Mouse (Mus musculus): ENCODE measurements around the gene Dars. TPM values are rescaled to one million over a fixed set of nuclear protein-coding genes. Genes with fewer than 3 reads are reported as not detected.
"Not testable (repeated sequence)": the region's sequence is repeated elsewhere in the genome, so short reads cannot be mapped to it uniquely, and the experiment has no call there.

The Dars gene
- total RNA-seq, 2 experiments from 2014 or later: 68.7 to 70.1 TPM

- DNase-seq (ENCODE audit: extremely low spot score in 1 of 2, low spot score in 1 of 2): no peak
Observed at GRCm38 (mm10) chr1:128357452-128357851, 59.7 kb downstream of the Dars start.

- DNase-seq (ENCODE audit: extremely low spot score in 1 of 2, low spot score in 1 of 2): no peak
Observed at GRCm38 (mm10) chr1:128353092-128353491, 64.1 kb downstream of the Dars start.

- no peak for DNase-seq (ENCODE audit: extremely low spot score in 1 of 2, low spot score in 1 of 2)
Observed at GRCm38 (mm10) chr1:128344232-128344631, 72.9 kb downstream of the Dars start.

- no peak for DNase-seq (ENCODE audit: extremely low spot score in 1 of 2, low spot score in 1 of 2)
Observed at GRCm38 (mm10) chr1:128337708-128338320, 79.4 kb downstream of the Dars start.

GRCm38 (mm10) chr1:128330313-128330712, 86.9 kb downstream of the Dars start:
- no peak for DNase-seq (ENCODE audit: extremely low spot score in 1 of 2, low spot score in 1 of 2)

GRCm38 (mm10) chr1:128328218-128328617, 89.0 kb downstream of the Dars start, which contains the start of gene Lct:
TSS of gene Lct (minus strand) at chr1:128328318.
- DNase-seq (ENCODE audit: extremely low spot score in 1 of 2, low spot score in 1 of 2): no peak

- DNase-seq (ENCODE audit: extremely low spot score in 1 of 2, low spot score in 1 of 2): no peak
Observed at GRCm38 (mm10) chr1:128327165-128327564, 90.0 kb downstream of the Dars start.

- DNase-seq (ENCODE audit: extremely low spot score in 1 of 2, low spot score in 1 of 2): no peak
Observed at GRCm38 (mm10) chr1:128324776-128325175, 92.4 kb downstream of the Dars start.

GRCm38 (mm10) chr1:128323026-128323643, 94.0 kb downstream of the Dars start:
- DNase-seq (ENCODE audit: extremely low spot score in 1 of 2, low spot score in 1 of 2): no peak

- not testable (repeated sequence) for DNase-seq (ENCODE audit: extremely low spot score in 1 of 2, low spot score in 1 of 2)
Observed at GRCm38 (mm10) chr1:128319266-128319665, 97.9 kb downstream of the Dars start.

GRCm38 (mm10) chr1:128314665-128315064, 102.5 kb downstream of the Dars start:
- no peak for DNase-seq (ENCODE audit: extremely low spot score in 1 of 2, low spot score in 1 of 2)

Other genes with a start within 250 kb of the Dars start
- 10 to 100 TPM; 58.8 to 59.9 TPM for gene Ubxn4, start 173.4 kb downstream of the Dars start, total RNA-seq (2021)
- gene Lct, start 89.0 kb downstream of the Dars start, total RNA-seq (2021): 10 to 100 TPM; 61.6 to 63.3 TPM
- gene Mcm6, start 57.7 kb downstream of the Dars start, total RNA-seq (2021): 10 to 100 TPM; 16.6 to 17.5 TPM
- gene Cxcr4, start 174.9 kb upstream of the Dars start, total RNA-seq (2021): 1 to 10 TPM; 7.7 to 8.9 TPM

Data from layer of hippocampus, postnatal 25 days (tissue).